Mouse (Mus musculus): ENCODE results near the gene Serpinb6a. TPM values are rescaled to one million over a fixed set of nuclear protein-coding genes. Genes with fewer than 3 reads are reported as not detected.

The Serpinb6a gene
- polyA plus RNA-seq, 1 experiment from 2014 or later, result 12.9 TPM

Other genes starting within 250 kb of the Serpinb6a start
- not detected in 2 replicates for gene Serpinb6e, start 159.4 kb downstream of the Serpinb6a start, polyA plus RNA-seq (2016; fragmentation: Nextera tagmentation; extraction: Ambion mirVana)
- gene Serpinb6c, start 97.1 kb downstream of the Serpinb6a start, polyA plus RNA-seq (2016; fragmentation: Nextera tagmentation; extraction: Ambion mirVana), result not detected in 2 replicates
- gene Nqo2, start 38.1 kb downstream of the Serpinb6a start, polyA plus RNA-seq (2016; fragmentation: Nextera tagmentation; extraction: Ambion mirVana), result 24.5 and 25.8 TPM in 2 replicates
- 19.6 and 20.2 TPM in 2 replicates for gene Ripk1, start 431 bp downstream of the Serpinb6a start, polyA plus RNA-seq (2016; fragmentation: Nextera tagmentation; extraction: Ambion mirVana)
- 29.2 and 29.3 TPM in 2 replicates for gene Bphl, start 34.8 kb upstream of the Serpinb6a start, polyA plus RNA-seq (2016; fragmentation: Nextera tagmentation; extraction: Ambion mirVana)
- 67.3 and 68.1 TPM in 2 replicates for gene Tubb2a, start 75.2 kb upstream of the Serpinb6a start, polyA plus RNA-seq (2016; fragmentation: Nextera tagmentation; extraction: Ambion mirVana)
- 1.6 and 1.9 TPM in 2 replicates for gene Tubb2b, start 127.7 kb upstream of the Serpinb6a start, polyA plus RNA-seq (2016; fragmentation: Nextera tagmentation; extraction: Ambion mirVana)
- gene Psmg4, start 160.2 kb upstream of the Serpinb6a start, polyA plus RNA-seq (2016; fragmentation: Nextera tagmentation; extraction: Ambion mirVana), result 55.2 and 60.4 TPM in 2 replicates